Mouse (Mus musculus): ENCODE measurements around the gene Rbm45.

Rbm45 gene

DNA sequence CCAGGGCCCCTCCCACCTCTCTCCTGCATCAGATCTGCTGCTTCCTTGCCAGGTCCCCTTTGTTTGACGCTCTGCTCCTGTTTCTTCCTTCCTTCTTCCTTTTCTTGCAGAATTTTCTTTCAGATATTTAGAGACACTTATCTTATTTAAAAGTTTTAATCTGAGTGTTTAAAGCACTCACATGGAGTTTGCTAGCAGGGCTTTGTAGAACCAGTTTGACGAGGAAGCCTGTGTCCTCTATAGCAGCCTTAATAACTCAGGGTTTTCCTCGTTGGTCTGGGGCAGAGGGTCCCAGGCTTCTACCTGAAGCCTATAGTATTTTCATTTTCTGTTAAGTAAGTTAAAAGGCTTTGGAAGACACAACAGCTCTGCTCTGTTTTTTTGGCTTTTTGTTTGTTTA lies 57.0 kb downstream of the Rbm45 start:
- no peaks in the 10 kb centered on the region for H3K9me3 ChIP-seq (ENCODE audit: low read length)
- H3K4me3 ChIP-seq (replicated peaks; ENCODE audit: low read length), result no peak overlapping the region
- TF ChIP-seq POU5F1 (IDR thresholded peaks at IDR 0.05; ENCODE audit: borderline replicate concordance, low read length) (no peak), CTCF (conservative IDR thresholded peaks at IDR 0.05; ENCODE audit: low read length) (no peak), NANOG (IDR thresholded peaks at IDR 0.05; ENCODE audit: borderline replicate concordance, low read length) (no peak)
- H3K27me3 ChIP-seq (ENCODE audit: insufficient read depth, low read length), result no peaks in the 10 kb centered on the region
- no peaks in the 10 kb centered on the region for H3K4me1 ChIP-seq (replicated peaks; ENCODE audit: low read depth, low read length)
- no peaks in the 10 kb centered on the region for H3K36me3 ChIP-seq (ENCODE audit: insufficient read depth, low read length)

GRCm38 (mm10) chr2:76429318-76429717 lies 59.5 kb downstream of the Rbm45 start:
- no peaks in the 10 kb centered on the region for H3K9me3 ChIP-seq (ENCODE audit: low read length)
- no peaks in the 10 kb centered on the region for H3K27me3 ChIP-seq (ENCODE audit: insufficient read depth, low read length)
- H3K4me1 ChIP-seq (replicated peaks; ENCODE audit: low read depth, low read length), result no peaks in the 10 kb centered on the region
- no peaks in the 10 kb centered on the region for H3K36me3 ChIP-seq (ENCODE audit: insufficient read depth, low read length)
- TF ChIP-seq NANOG (IDR thresholded peaks at IDR 0.05; ENCODE audit: borderline replicate concordance, low read length) (no peak), CTCF (conservative IDR thresholded peaks at IDR 0.05; ENCODE audit: low read length) (no peak), POU5F1 (IDR thresholded peaks at IDR 0.05; ENCODE audit: borderline replicate concordance, low read length) (no peak)
- no peak overlapping the region for H3K4me3 ChIP-seq (replicated peaks; ENCODE audit: low read length)

- TF ChIP-seq POU5F1 (IDR thresholded peaks at IDR 0.05; ENCODE audit: borderline replicate concordance, low read length), result no peak
- TF ChIP-seq NANOG (IDR thresholded peaks at IDR 0.05; ENCODE audit: borderline replicate concordance, low read length), result no peak
- no peak for TF ChIP-seq CTCF (conservative IDR thresholded peaks at IDR 0.05; ENCODE audit: low read length)
- Histone ChIP-seq H3K4me1 (replicated peaks; ENCODE audit: low read depth, low read length) (no peaks in the 10 kb centered on the region), H3K36me3 (ENCODE audit: insufficient read depth, low read length) (no peaks in the 10 kb centered on the region)
Observed at GRCm38 (mm10) chr2:76429855-76430254, 60.1 kb downstream of the Rbm45 start.

GRCm38 (mm10) chr2:76430539-76430938 lies 60.8 kb downstream of the Rbm45 start:
- Histone ChIP-seq H3K4me3 (replicated peaks; ENCODE audit: low read length) (no peak overlapping the region), H3K4me1 (replicated peaks; ENCODE audit: low read depth, low read length) (no peaks in the 10 kb centered on the region), H3K9me3 (ENCODE audit: low read length) (no peaks in the 10 kb centered on the region), H3K27me3 (ENCODE audit: insufficient read depth, low read length) (no peaks in the 10 kb centered on the region), H3K36me3 (ENCODE audit: insufficient read depth, low read length) (no peaks in the 10 kb centered on the region)
- TF ChIP-seq POU5F1 (IDR thresholded peaks at IDR 0.05; ENCODE audit: borderline replicate concordance, low read length) (no peak), NANOG (IDR thresholded peaks at IDR 0.05; ENCODE audit: borderline replicate concordance, low read length) (no peak), CTCF (conservative IDR thresholded peaks at IDR 0.05; ENCODE audit: low read length) (no peak)

More at GRCm38 (mm10) chr2:76429855-76430254, 60.1 kb downstream of the Rbm45 start:
- Histone ChIP-seq H3K9me3 (ENCODE audit: low read length) (no peaks in the 10 kb centered on the region), H3K4me3 (replicated peaks; ENCODE audit: low read length) (no peak overlapping the region), H3K27me3 (ENCODE audit: insufficient read depth, low read length) (no peaks in the 10 kb centered on the region)
